Mouse (Mus musculus) kidney, embryonic 15.5 days (tissue): ENCODE results near the gene Olfr1143. TPM values are rescaled to one million over a fixed set of nuclear protein-coding genes. Genes with fewer than 3 reads are reported as not detected.

Experiments used
- ATAC-seq: fragments of 200-750 bp; cut with Nextera tagmentation; replicated peaks from 2 replicates; pipeline ENCODE4 v1.8.0; 2017; ENCODE audit warnings: moderate TSS enrichment; ENCODE audit not compliant: low FRiP score
- H3K27ac ChIP-seq: fragments of 300-500 bp; sonication (generic); 2 replicates; pipeline ENCODE4 v1.5.1; 2015; ENCODE audit warnings: mild to moderate bottlenecking, inconsistent platforms
- H3K27me3 ChIP-seq: fragments of 300-500 bp; sonication (generic); 2 replicates; pipeline ENCODE4 v1.6.1; 2015; ENCODE audit warnings: inconsistent platforms
- H3K36me3 ChIP-seq: fragments of 300-500 bp; sonication (generic); 2 replicates; pipeline ENCODE4 v1.6.1; 2015; ENCODE audit warnings: inconsistent platforms
- H3K4me1 ChIP-seq: fragments of 300-500 bp; sonication (generic); 2 replicates; pipeline ENCODE4 v1.6.1; 2015; ENCODE audit warnings: inconsistent platforms
- H3K4me2 ChIP-seq: fragments of 300-500 bp; sonication (generic); 2 replicates; pipeline ENCODE4 v1.6.1; 2015; ENCODE audit warnings: moderate library complexity, mild to moderate bottlenecking, inconsistent platforms
- H3K4me3 ChIP-seq: fragments of 300-500 bp; sonication (generic); replicated peaks from 2 replicates; pipeline ENCODE4 v1.5.1; 2015; ENCODE audit warnings: mild to moderate bottlenecking, inconsistent platforms
- H3K9ac ChIP-seq: fragments of 300-500 bp; sonication (generic); 2 replicates; pipeline ENCODE4 v1.6.1; 2015; ENCODE audit warnings: mild to moderate bottlenecking, inconsistent platforms
- H3K9me3 ChIP-seq: fragments of 300-500 bp; sonication (generic); replicated peaks from 2 replicates; pipeline ENCODE4 v1.6.1; 2016; ENCODE audit warnings: inconsistent platforms
- WGBS: fragments of 180-500 bp; shearing (Covaris S2); methylation state at CpG from one replicate; pipeline ENCODE4 v1.1.7; 2015; ENCODE audit warnings: mixed read lengths; 5-methylcytosine and 5-hydroxymethylcytosine counted together
- polyA plus RNA-seq: library from polyadenylated mRNA; unstranded; fragments of >200 nt; fragmentation: Nextera tagmentation; extraction: Ambion mirVana; gene quantifications from 2 replicates; pipeline ENCODE4 v1.2.1, GENCODE M21; 2015

Gene Olfr1143
- polyA plus RNA-seq, result not detected in 2 replicates

DNA sequence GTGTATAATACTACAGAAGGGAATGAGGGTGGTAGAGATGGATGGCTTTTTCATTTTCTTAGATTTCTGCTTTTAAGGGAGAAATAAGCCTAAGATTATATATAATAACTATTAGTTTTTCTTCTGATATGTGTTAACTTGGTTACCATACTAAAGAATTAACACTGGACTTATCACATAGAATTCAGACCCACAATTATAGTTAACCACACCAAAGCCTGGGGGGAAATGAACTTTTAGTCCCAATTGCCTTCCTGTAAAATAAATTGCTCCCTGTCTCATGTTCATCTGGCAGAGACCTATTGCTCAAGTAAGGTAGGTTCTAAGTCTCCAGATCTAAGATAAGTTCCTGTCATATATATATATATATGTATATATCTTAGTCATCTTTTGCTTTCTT is at the start of gene Olfr1143:
TSS of gene Olfr1143 (plus strand) at position 301 of the 400 bp plus-strand sequence.
- Histone ChIP-seq H3K4me2 (no peak within 1 kb of the TSS), H3K9me3 (no peaks in the 10 kb centered on the region), H3K27ac (no peak within 1 kb of the TSS), H3K27me3 (no peaks in the 10 kb centered on the region), H3K4me1 (no peaks in the 10 kb centered on the region), H3K9ac (no peak within 1 kb of the TSS), H3K36me3 (no peaks in the 10 kb centered on the region), H3K4me3 (no peak within 1 kb of the TSS)
- ATAC-seq, result no peak

DNA sequence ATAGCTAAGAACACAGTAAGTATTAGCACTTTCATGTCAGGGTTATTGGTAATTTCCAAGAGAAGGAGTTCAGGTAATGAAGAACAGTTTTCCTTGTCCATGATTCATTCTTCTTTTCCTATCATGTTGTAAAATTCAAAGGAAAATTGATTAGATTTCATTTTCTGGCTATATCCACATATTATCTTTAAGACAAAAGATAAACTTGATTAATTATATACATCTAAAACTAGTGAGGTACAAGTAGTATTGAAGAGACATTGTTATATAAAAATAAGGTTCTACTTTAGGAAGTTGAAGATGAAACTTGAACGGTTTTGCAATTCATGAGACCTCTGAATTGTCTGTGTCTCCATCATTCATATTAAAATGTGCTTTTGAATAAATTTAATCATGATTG is 46.5 kb upstream of the Olfr1143 start, which contains the start of gene Olfr1141:
TSS of gene Olfr1141 (minus strand) at position 101 of the 400 bp plus-strand sequence.
- no peak within 1 kb of the TSS for H3K4me3 ChIP-seq
- H3K27ac ChIP-seq, result no peak within 1 kb of the TSS
- H3K4me1 ChIP-seq, result no peaks in the 10 kb centered on the region
- H3K27me3 ChIP-seq, result no peaks in the 10 kb centered on the region
- no peaks in the 10 kb centered on the region for H3K36me3 ChIP-seq
- no peak for ATAC-seq
- no peak within 1 kb of the TSS for H3K9ac ChIP-seq
- H3K9me3 ChIP-seq, result no peaks in the 10 kb centered on the region
- 88% methylated on average over 1 of the region's 1 CpGs for WGBS
- H3K4me2 ChIP-seq, result no peak within 1 kb of the TSS

DNA sequence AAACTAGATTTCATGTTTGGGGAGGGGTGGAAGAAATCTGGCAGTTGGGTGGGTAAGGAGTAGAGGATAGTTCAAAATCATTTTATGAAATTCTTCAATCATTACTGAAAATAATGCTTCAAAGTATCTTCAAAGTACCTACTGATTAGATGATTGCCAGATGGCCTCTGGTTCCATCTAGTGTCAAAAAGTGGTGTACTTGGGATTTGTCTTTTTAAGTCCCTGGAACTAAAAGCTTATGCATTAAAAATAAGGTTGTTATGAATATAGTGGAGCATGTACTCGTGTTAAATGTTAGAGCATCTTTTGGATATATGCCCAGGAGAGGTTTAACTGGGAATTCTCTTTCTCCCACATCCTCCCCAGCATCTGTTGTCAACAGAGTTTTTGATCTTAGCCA is 24.2 kb upstream of the Olfr1143 start:
- H3K4me3 ChIP-seq, result no peak overlapping the region
- H3K9me3 ChIP-seq, result no peaks in the 10 kb centered on the region
- H3K27ac ChIP-seq, result no peak overlapping the region
- H3K27me3 ChIP-seq, result no peaks in the 10 kb centered on the region
- H3K4me1 ChIP-seq, result no peaks in the 10 kb centered on the region
- H3K36me3 ChIP-seq, result no peaks in the 10 kb centered on the region
- no peak overlapping the region for H3K4me2 ChIP-seq
- no peak for ATAC-seq
- 59% methylated on average over 1 of the region's 1 CpGs for WGBS
- no peak overlapping the region for H3K9ac ChIP-seq

DNA sequence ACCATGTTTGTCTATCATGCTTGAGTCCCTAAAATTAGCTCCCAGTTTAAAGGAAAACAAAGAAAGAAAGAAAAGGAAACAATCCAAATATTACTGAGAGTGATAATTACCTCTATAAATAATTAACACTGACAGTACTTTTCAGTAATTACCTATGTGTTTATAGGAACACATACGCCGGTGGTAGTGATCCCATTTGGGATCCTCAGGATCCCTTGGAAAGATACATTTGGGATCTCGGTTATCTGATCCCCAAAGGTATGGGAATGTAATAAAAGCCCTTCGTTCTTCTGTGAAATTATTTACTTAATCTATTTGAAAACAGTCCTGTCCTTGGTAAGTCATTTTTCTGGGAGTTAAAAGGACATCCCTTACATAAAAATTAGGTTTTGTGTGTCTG is 21.2 kb upstream of the Olfr1143 start, which contains the start of gene Olfr152:
TSS of gene Olfr152 (plus strand) at position 301 of the 400 bp plus-strand sequence.
- H3K4me3 ChIP-seq, result no peak within 1 kb of the TSS
- no peaks in the 10 kb centered on the region for H3K4me1 ChIP-seq
- WGBS, result 77% methylated on average over 4 of the region's 4 CpGs
- ATAC-seq, result no peak
- no peak within 1 kb of the TSS for H3K27ac ChIP-seq
- no peaks in the 10 kb centered on the region for H3K36me3 ChIP-seq
- H3K27me3 ChIP-seq, result no peaks in the 10 kb centered on the region
- H3K9me3 ChIP-seq, result no peaks in the 10 kb centered on the region
- no peak within 1 kb of the TSS for H3K9ac ChIP-seq
- H3K4me2 ChIP-seq, result no peak within 1 kb of the TSS

DNA sequence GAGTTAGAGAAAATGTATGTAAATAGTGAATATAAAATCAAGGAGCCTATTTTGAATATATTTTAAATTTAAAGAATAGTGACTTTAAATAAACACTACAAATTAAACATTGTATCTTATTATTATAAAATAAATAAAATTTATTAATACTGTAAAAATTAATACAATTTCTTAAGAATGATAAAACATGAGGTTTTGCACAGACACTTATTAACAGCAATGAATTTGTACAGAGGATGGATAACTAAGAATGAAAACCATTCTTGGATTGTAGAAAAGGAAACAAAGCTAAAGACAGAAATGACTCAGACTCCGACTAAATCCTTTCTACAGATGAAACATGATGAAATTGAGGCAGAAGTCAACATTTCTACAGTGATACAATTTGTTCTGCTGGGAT is 9.1 kb downstream of the Olfr1143 start, which contains the start of gene Olfr1145:
TSS of gene Olfr1145 (plus strand) at position 301 of the 400 bp plus-strand sequence.
- no peak within 1 kb of the TSS for H3K9ac ChIP-seq
- no peak within 1 kb of the TSS for H3K4me3 ChIP-seq
- no peak within 1 kb of the TSS for H3K4me2 ChIP-seq
- H3K27ac ChIP-seq, result no peak within 1 kb of the TSS
- no peak for ATAC-seq
- 81% methylated on average over 1 of the region's 1 CpGs for WGBS
- H3K27me3 ChIP-seq, result no peaks in the 10 kb centered on the region
- no peaks in the 10 kb centered on the region for H3K4me1 ChIP-seq
- no peaks in the 10 kb centered on the region for H3K9me3 ChIP-seq
- no peaks in the 10 kb centered on the region for H3K36me3 ChIP-seq

DNA sequence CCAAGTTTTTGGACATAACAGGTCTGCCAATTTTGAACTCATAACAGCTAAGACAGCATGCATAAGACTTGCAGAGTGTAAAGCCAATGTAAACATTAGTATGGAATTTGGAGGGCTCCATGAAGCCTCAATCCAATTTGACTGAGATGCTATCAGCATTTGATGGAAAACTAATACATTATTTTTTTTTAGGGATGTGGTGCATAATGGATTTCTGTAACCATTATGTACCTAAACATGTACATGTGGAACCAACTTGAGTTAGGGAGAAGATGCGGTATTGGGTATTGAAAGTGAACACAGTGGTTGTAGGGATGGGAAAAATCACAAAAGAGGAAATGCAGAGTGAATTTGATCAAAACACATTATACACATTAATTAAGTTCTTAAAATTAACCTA is 29.8 kb downstream of the Olfr1143 start, which contains the start of gene Olfr1148:
TSS of gene Olfr1148 (plus strand) at position 301 of the 400 bp plus-strand sequence.
- no peak within 1 kb of the TSS for H3K4me3 ChIP-seq
- WGBS, result 90% methylated on average over 1 of the region's 1 CpGs
- H3K4me1 ChIP-seq, result no peaks in the 10 kb centered on the region
- no peaks in the 10 kb centered on the region for H3K27me3 ChIP-seq
- no peak for ATAC-seq
- H3K9me3 ChIP-seq, result no peaks in the 10 kb centered on the region
- no peak within 1 kb of the TSS for H3K27ac ChIP-seq
- no peak within 1 kb of the TSS for H3K9ac ChIP-seq
- H3K36me3 ChIP-seq, result no peaks in the 10 kb centered on the region
- H3K4me2 ChIP-seq, result no peak within 1 kb of the TSS

DNA sequence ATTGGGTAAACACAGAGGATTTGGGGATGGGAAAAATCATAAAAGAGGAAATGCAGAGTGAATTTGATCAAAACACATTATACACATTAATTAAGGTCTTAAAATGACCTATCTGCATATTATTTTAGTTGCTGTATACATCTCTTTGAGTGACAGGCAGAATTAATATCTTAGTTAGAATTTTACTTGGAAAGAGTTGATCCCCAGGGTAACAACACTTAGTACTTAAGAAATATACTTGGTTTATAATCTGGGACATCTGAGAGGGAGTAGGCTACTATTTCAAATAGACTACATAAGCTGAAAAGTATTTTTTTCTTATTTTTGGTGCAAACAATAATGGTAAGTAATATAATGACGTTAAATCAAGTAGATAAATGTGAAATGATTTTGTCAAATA is 43.3 kb downstream of the Olfr1143 start, which contains the start of gene Olfr1150-ps1:
TSS of gene Olfr1150-ps1 (plus strand) at position 301 of the 400 bp plus-strand sequence.
- Histone ChIP-seq H3K9ac (no peak within 1 kb of the TSS), H3K27me3 (no peaks in the 10 kb centered on the region), H3K4me2 (no peak within 1 kb of the TSS), H3K27ac (no peak within 1 kb of the TSS), H3K9me3 (no peaks in the 10 kb centered on the region), H3K4me1 (no peaks in the 10 kb centered on the region), H3K4me3 (no peak within 1 kb of the TSS), H3K36me3 (no peaks in the 10 kb centered on the region)
- no peak for ATAC-seq
- 87% methylated on average over 1 of the region's 1 CpGs for WGBS

Other genes with a start within 250 kb of the Olfr1143 start
- gene Olfr1129, start 226.7 kb upstream of the Olfr1143 start, polyA plus RNA-seq, result not detected in 2 replicates
- not detected in 2 replicates for gene Olfr1130, start 194.4 kb upstream of the Olfr1143 start, polyA plus RNA-seq
- gene Olfr1131, start 173.5 kb upstream of the Olfr1143 start, polyA plus RNA-seq, result not detected in 2 replicates
- not detected in 2 replicates for gene Olfr1132, start 163.1 kb upstream of the Olfr1143 start, polyA plus RNA-seq
- gene Olfr1133, start 153.2 kb upstream of the Olfr1143 start, polyA plus RNA-seq, result not detected in 2 replicates
- not detected in 2 replicates for gene Olfr1134, start 142.1 kb upstream of the Olfr1143 start, polyA plus RNA-seq
- not detected in 2 replicates for gene Olfr1135, start 126.9 kb upstream of the Olfr1143 start, polyA plus RNA-seq
- not detected in 2 replicates for gene Olfr1136, start 106.6 kb upstream of the Olfr1143 start, polyA plus RNA-seq
- not detected in 2 replicates for gene Olfr1137, start 87.4 kb upstream of the Olfr1143 start, polyA plus RNA-seq
- gene Olfr1138, start 60.6 kb upstream of the Olfr1143 start, polyA plus RNA-seq, result not detected in 2 replicates
- gene Olfr1140, start 56.8 kb upstream of the Olfr1143 start, polyA plus RNA-seq, result not detected in 2 replicates
- gene Olfr1141, start 46.6 kb upstream of the Olfr1143 start, polyA plus RNA-seq, result not detected in 2 replicates
- gene Olfr152, start 21.1 kb upstream of the Olfr1143 start, polyA plus RNA-seq, result not detected in 2 replicates
- gene Olfr1145, start 9.2 kb downstream of the Olfr1143 start, polyA plus RNA-seq, result not detected in 2 replicates
- not detected in 2 replicates for gene Olfr1148, start 29.9 kb downstream of the Olfr1143 start, polyA plus RNA-seq
- not detected in 2 replicates for gene Olfr1150-ps1, start 43.4 kb downstream of the Olfr1143 start, polyA plus RNA-seq
- gene Olfr1151, start 55.3 kb downstream of the Olfr1143 start, polyA plus RNA-seq, result not detected in 2 replicates
- not detected in 2 replicates for gene Olfr1152, start 65.9 kb downstream of the Olfr1143 start, polyA plus RNA-seq
- gene Olfr1153, start 94.4 kb downstream of the Olfr1143 start, polyA plus RNA-seq, result not detected in 2 replicates
- not detected in 2 replicates for gene Olfr1154, start 104.6 kb downstream of the Olfr1143 start, polyA plus RNA-seq
- not detected in 2 replicates for gene Olfr1155, start 144.5 kb downstream of the Olfr1143 start, polyA plus RNA-seq
- gene Olfr1156, start 152.5 kb downstream of the Olfr1143 start, polyA plus RNA-seq, result not detected in 2 replicates
- gene Olfr1157, start 167.7 kb downstream of the Olfr1143 start, polyA plus RNA-seq, result not detected in 2 replicates
- gene Olfr74, start 174.1 kb downstream of the Olfr1143 start, polyA plus RNA-seq, result not detected in 2 replicates
- not detected in 2 replicates for gene Olfr1158, start 189.5 kb downstream of the Olfr1143 start, polyA plus RNA-seq
- not detected in 2 replicates for gene Olfr1160, start 207.7 kb downstream of the Olfr1143 start, polyA plus RNA-seq
- not detected in 2 replicates for gene Olfr1161, start 222.2 kb downstream of the Olfr1143 start, polyA plus RNA-seq
- 0.05 TPM in 2 replicates for gene Olfr73, start 237.1 kb downstream of the Olfr1143 start, polyA plus RNA-seq